Mouse (Mus musculus) liver, adult 2 months (tissue): ENCODE measurements around the gene Pdxk. TPM values are rescaled to one million over a fixed set of nuclear protein-coding genes. Genes with fewer than 3 reads are reported as not detected.

Experiments used
- DNase-seq: peaks from one replicate; pipeline ENCODE4 v3.0.0-alpha.2; 2011; ENCODE audit warnings: low read depth, low spot score; ENCODE audit errors: extremely low read depth
- H3K27ac ChIP-seq: fragments of 200-500 bp; replicated peaks from 2 replicates; pipeline ENCODE4 v1.5.1; 2012; ENCODE audit warnings: low read depth, mild to moderate bottlenecking, control low read depth, inconsistent platforms, low read length; ENCODE audit not compliant: insufficient read depth
- H3K27me3 ChIP-seq: fragments of 200-500 bp; 2 replicates; pipeline ENCODE4 v1.6.1; 2012; ENCODE audit warnings: mild to moderate bottlenecking, moderate library complexity, low read length, inconsistent platforms; ENCODE audit not compliant: control insufficient read depth, insufficient read depth
- H3K36me3 ChIP-seq: fragments of 200-500 bp; 2 replicates; pipeline ENCODE4 v1.6.1; 2012; ENCODE audit warnings: low read length, inconsistent platforms; ENCODE audit not compliant: control insufficient read depth, insufficient read depth
- H3K4me1 ChIP-seq: fragments of 200-500 bp; 2 replicates; pipeline ENCODE4 v1.6.1; 2011; ENCODE audit warnings: low read length; ENCODE audit not compliant: control insufficient read depth, insufficient read depth
- H3K4me3 ChIP-seq: fragments of 200-500 bp; 2 replicates; pipeline ENCODE4 v1.5.1; 2011; ENCODE audit warnings: low read depth, mild to moderate bottlenecking, control low read depth, low read length, moderate library complexity; ENCODE audit not compliant: insufficient read depth
- H3K79me2 ChIP-seq: fragments of 200-500 bp; 2 replicates; pipeline ENCODE4 v1.6.1; 2012; ENCODE audit warnings: inconsistent platforms, mild to moderate bottlenecking, low read length, moderate library complexity; ENCODE audit not compliant: control insufficient read depth, insufficient read depth
- H3K9ac ChIP-seq: fragments of 200-500 bp; 2 replicates; pipeline ENCODE4 v1.6.1; 2012; ENCODE audit warnings: low read depth, mild to moderate bottlenecking, control low read depth, inconsistent platforms, low read length
- CTCF ChIP-seq: fragments of 200-500 bp; IDR thresholded peaks from 2 replicates; pipeline ENCODE4 v1.5.1; 2011; ENCODE audit warnings: low read depth, low read length, control low read depth
- POLR2A ChIP-seq: fragments of 200-500 bp; IDR thresholded peaks from 2 replicates; pipeline ENCODE4 v1.6.1; 2011; ENCODE audit warnings: low read length, control low read depth; ENCODE audit not compliant: insufficient read depth; ENCODE audit errors: extremely low read depth
- WGBS: fragments of 180-500 bp; shearing (Covaris S2); methylation state at CpG from one replicate; pipeline ENCODE4 v1.1.7; 2018; 5-methylcytosine and 5-hydroxymethylcytosine counted together
- polyA plus RNA-seq: library from polyadenylated mRNA; depleted of rRNA; stranded (reverse); fragments of >200 nt; gene quantifications from 2 replicates; pipeline ENCODE4 v1.2.3, GENCODE M21; 2012
- total RNA-seq: library from RNA; depleted of rRNA; stranded (reverse); fragments of >200 nt; gene quantifications from 2 replicates; pipeline ENCODE4 v1.2.3, GENCODE M21; 2014

Pdxk gene
- total and polyA plus RNA-seq, 2 experiments = 19.9 to 29.2 TPM

DNA sequence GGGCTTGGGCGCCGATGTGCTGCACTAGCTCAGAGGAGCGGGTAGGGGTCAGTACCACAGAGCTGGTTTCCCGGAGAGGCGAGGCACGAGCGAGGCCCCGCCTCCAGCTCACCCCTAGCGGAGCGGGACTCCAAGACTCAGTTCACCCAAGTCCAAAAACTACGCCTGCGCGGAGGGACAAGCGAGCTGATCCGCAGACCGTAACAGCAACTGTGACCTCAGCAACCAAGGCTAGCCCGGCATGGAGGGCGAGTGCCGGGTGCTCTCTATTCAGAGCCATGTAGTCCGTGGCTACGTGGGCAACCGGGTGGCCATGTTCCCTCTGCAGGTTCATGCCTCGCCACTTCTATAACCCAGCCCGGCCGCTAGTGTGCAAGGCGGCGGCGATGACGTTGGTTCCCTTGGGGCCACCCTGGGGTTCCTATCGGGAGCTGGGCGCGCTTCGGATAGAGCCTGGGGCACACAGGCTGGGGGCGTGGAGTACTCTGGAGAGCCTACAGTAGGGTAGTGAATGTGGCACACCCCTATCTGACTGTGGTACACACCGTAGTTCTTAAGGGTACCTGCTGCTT, 17.2 kb upstream of the Pdxk start:
- H3K4me1 ChIP-seq = peaks cover 9% of the 10 kb centered on the region
- H3K9ac ChIP-seq = peak overlapping the region; percentile 39; the same call in 1 of the 2 replicates
- H3K4me3 ChIP-seq = peak overlapping the region; percentile 54
- no peaks in the 10 kb centered on the region for H3K79me2 ChIP-seq
- WGBS = 2% methylated on average over 35 of the region's 35 CpGs
- H3K27ac ChIP-seq = no peak overlapping the region
- peak; percentile 63 for DNase-seq
- no peaks in the 10 kb centered on the region for H3K36me3 ChIP-seq
- no peaks in the 10 kb centered on the region for H3K27me3 ChIP-seq
- TF ChIP-seq CTCF = peak; percentile 46
- no peak for TF ChIP-seq POLR2A

DNA sequence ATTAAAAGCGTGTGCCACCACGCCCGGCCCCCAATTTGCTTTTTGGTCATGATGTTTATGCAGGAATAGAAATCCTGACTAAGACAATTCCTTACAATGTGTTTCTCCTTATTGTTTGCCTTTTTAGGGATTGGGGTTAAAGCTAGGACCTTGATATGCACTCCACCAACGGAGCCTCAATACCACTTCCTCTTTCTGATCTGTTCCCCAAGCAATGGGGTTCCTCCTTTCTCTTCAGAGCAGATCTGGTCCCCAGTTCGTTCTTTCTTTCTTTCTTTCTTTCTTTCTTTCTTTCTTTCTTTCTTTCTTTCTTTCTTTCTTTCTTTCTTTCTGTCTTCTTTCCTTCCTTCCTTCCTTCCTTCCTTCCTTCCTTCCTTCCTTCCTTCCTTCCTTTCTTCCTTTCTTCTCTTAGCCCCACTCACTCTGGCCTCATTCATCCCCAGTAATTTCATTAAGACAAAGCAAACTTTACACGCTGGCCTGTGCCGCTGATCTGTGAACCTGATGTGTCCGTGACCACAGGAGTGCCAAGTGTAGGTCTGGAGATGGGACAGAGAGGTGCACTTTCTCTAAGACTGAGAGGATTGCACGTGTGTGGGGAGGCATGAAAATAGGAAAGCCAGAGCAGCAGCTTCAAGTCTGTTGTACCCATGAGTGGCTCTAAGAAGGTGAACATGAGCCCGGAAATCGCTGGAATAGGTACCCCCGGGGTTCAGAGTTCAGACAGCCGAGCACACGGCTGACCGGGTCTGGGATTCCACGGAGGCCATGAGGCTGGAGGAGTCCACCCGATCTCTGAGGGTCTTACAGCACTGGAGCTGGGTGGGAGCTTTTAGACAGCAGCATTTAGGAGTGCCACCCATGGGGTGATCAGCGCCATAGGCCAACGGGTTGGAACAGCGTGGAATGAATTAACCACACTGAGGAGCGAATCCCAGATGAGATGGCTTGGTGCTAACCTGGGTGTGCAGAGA, 16.5 kb upstream of the Pdxk start:
- TF ChIP-seq CTCF = no peak
- no peak for TF ChIP-seq POLR2A
- peaks cover 9% of the 10 kb centered on the region for H3K4me1 ChIP-seq
- H3K27me3 ChIP-seq = no peaks in the 10 kb centered on the region
- H3K36me3 ChIP-seq = no peaks in the 10 kb centered on the region
- peak overlapping the region; percentile 54; the same call in 1 of the 2 replicates for H3K4me3 ChIP-seq
- H3K79me2 ChIP-seq = no peaks in the 10 kb centered on the region
- no peak for DNase-seq
- H3K9ac ChIP-seq = no peak overlapping the region
- 51% methylated on average over 21 of the region's 21 CpGs for WGBS
- no peak overlapping the region for H3K27ac ChIP-seq

DNA sequence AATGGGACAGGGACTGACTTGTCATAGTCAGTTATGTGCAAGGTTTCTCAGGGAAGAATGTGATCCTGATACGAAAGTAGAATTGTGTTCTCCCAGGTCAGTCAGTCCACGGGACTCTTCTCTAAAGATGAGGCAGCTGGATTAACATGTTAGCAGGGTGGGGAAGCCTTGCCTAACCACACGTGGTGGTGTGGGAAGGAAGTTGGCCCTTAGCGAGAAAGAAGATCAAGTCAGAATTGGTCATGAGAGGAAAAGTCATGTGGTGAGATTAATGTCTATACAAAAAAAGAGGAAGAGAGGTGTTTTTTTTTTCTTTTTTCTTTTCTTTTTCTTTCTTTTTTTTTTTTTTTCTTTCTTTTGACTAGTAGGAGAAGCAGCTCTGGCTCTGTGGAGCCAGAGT, 12.0 kb upstream of the Pdxk start:
- Histone ChIP-seq H3K4me3 (no peak overlapping the region), H3K27ac (no peak overlapping the region), H3K9ac (no peak overlapping the region), H3K79me2 (no peaks in the 10 kb centered on the region), H3K27me3 (no peaks in the 10 kb centered on the region), H3K4me1 (no peaks in the 10 kb centered on the region), H3K36me3 (no peaks in the 10 kb centered on the region)
- no peak for DNase-seq
- 78% methylated on average over 4 of the region's 4 CpGs for whole genome bisulfite sequencing
- no peak for TF ChIP-seq CTCF
- TF ChIP-seq POLR2A = no peak

DNA sequence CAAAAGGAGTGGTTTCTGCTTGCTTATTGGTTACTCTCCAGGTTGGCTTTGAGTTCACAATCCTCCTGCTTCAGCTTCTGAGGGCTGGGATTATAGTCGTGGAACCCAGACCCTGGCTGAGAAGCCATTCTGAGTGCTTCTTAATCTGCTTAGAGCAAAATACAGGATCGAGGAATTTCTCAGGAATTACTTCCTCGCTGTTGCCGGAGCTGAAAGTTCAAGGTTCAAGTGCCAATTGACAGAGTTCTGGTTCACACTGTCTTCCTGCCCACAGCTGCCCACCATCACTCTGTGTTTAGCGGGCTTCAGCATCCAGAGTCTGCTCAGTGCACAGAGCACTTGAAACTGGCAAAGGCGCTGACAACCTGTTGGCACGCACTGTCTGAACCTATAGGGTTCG, 10.0 kb upstream of the Pdxk start:
- H3K27me3 ChIP-seq = no peaks in the 10 kb centered on the region
- no peaks in the 10 kb centered on the region for H3K79me2 ChIP-seq
- no peak overlapping the region for H3K4me3 ChIP-seq
- no peaks in the 10 kb centered on the region for H3K36me3 ChIP-seq
- no peak for DNase-seq
- no peaks in the 10 kb centered on the region for H3K4me1 ChIP-seq
- no peak overlapping the region for H3K9ac ChIP-seq
- no peak overlapping the region for H3K27ac ChIP-seq
- TF ChIP-seq CTCF (no peak), POLR2A (no peak)
- 78% methylated on average over 8 of the region's 8 CpGs for WGBS

DNA sequence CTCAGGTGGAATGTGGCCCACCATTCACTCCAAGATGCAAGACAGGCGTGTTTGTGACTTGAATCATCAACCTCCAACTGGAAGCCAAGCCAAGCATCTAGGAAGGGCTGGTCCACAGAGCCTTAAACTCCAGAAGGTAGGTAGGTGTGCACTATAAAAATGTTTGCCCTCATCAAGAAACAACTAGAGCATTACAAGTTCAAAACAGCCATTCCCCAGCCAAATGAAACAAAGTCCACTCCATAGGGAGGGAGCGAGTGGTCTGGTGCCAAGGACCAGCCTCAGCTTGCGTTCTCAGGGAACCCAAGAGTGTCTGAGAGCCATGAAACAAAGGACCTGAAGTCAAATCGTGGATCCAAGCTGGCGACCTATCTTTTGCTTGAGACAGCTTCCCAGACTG, 8.7 kb upstream of the Pdxk start:
- WGBS = 50% methylated on average over 5 of the region's 5 CpGs
- Histone ChIP-seq H3K4me3 (no peak overlapping the region), H3K4me1 (no peaks in the 10 kb centered on the region), H3K9ac (no peak overlapping the region), H3K27me3 (no peaks in the 10 kb centered on the region), H3K36me3 (no peaks in the 10 kb centered on the region), H3K27ac (no peak overlapping the region), H3K79me2 (no peaks in the 10 kb centered on the region)
- TF ChIP-seq POLR2A (no peak), CTCF (no peak)
- no peak for DNase-seq
